Mouse (Mus musculus) myocyte (in vitro differentiated cells): Measurements from ENCODE around the gene Crebl2.

Source experiments
- CEBPB ChIP-seq: IDR thresholded peaks from 2 replicates; pipeline ENCODE4 v1.6.1; 2011; ENCODE audit warnings: mild to moderate bottlenecking, moderate library complexity; ENCODE audit not compliant: poor library complexity, insufficient read depth, severe bottlenecking
- MAX ChIP-seq: IDR thresholded peaks from one replicate; pipeline ENCODE4 v1.6.1; 2011; ENCODE audit warnings: low read depth, mild to moderate bottlenecking, control low read depth
- MYOG ChIP-seq, 3 experiments: IDR thresholded peaks; one replicate each; pipeline ENCODE4 v1.6.1; 2011; ENCODE audit warnings: control low read depth in 2 of 3, low read depth in 2 of 3, mild to moderate bottlenecking in 2 of 3; ENCODE audit not compliant: insufficient read length in 2 of 3, control insufficient read depth in 1 of 3, insufficient read depth in 1 of 3
- POLR2A ChIP-seq: IDR thresholded peaks from one replicate; pipeline ENCODE4 v1.6.1; 2011; ENCODE audit warnings: low read depth, mild to moderate bottlenecking, control low read depth, moderate library complexity; ENCODE audit not compliant: insufficient read length
- SRF ChIP-seq: IDR thresholded peaks from one replicate; pipeline ENCODE4 v1.6.1; 2011; ENCODE audit warnings: low read depth; ENCODE audit not compliant: control insufficient read depth, insufficient read length
- USF1 ChIP-seq: IDR thresholded peaks from one replicate; pipeline ENCODE4 v1.6.1; 2011; ENCODE audit warnings: low read depth, mild to moderate bottlenecking, control low read depth, moderate library complexity

DNA sequence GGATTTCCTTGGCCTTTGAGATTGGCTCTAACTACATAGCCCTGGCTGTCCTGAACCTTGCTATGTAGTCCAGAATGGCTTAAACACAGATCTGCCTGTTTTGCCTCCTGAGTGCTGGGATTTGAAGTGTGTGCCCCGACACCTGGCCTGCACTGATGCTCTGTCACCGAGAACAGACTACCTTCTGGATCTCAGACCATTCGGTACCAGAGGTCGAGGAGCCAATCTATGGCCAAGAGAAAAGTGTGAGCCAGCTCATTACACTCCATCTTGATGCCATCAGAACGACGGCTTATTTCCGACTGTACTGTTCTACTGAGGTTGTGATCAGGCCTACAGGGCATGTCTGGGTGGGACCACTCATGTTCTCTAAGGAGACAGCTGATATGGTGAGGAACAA lies 36.2 kb downstream of the Crebl2 start:
- TF ChIP-seq SRF (no peak), MAX (no peak), CEBPB (no peak), USF1 (no peak), MYOG (IDR thresholded peaks at IDR 0.05; ENCODE audit: control insufficient read depth in 1 of 3, insufficient read depth in 1 of 3, insufficient read length in 2 of 3, low read depth in 2 of 3) (no peak), POLR2A (no peak)
